Mouse (Mus musculus): ENCODE measurements at regions not wholly inside any gene's neighbourhood (a gene's known extent, or its start where the extent isn't known, plus 50 kb on each side); places are given as distances from the start of the nearest gene placed in this dataset.
A peak's percentile ranks its signal among the peaks of the same experiment; 100 is the strongest.

DNA sequence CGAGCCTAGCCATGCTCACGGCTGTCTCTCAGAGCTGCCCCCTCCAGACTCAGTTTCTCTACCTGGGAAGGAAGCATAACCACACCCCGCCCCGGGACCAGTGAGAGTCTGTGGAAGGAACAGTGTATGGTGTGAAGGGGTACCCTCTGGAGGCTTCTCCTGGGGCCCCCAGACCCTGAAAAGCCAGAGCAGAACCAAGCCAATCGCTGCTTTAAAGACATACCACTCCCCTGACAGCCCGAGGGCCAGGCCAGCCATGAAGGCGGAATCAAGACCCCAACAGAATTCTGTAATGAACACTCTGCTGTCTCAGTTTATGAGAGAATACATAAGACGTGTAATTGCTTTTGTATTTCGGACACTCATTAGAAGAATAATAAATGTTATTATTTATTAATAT is 73.9 kb upstream of the Ppp2r5c start:
- Histone ChIP-seq H3K27ac (ENCODE audit: low read depth, low read length) (no peak overlapping the region), H3K27me3 (ENCODE audit: control insufficient read depth, insufficient read depth, low read length) (peaks cover 42% of the 10 kb centered on the region), H3K4me2 (no peak overlapping the region), H3K4me1 (ENCODE audit: control insufficient read depth, insufficient read depth, low read length) (no peaks in the 10 kb centered on the region; the same call in 1 of the 2 replicates), H3K36me3 (ENCODE audit: control insufficient read depth, insufficient read depth, low read length) (no peaks in the 10 kb centered on the region), H3K4me3 (ENCODE audit: low read depth, low read length) (no peak overlapping the region), H3K9ac (ENCODE audit: low read depth, low read length) (no peak overlapping the region), H3K9me3 (replicated peaks; ENCODE audit: control insufficient read depth, low read length) (no peaks in the 10 kb centered on the region)
- WGBS (ENCODE audit: insufficient replicate concordance), result 59% methylated on average over 9 of the region's 9 CpGs
- ATAC-seq (replicated peaks; ENCODE audit: insufficient number of reproducible peaks, low FRiP score, low TSS enrichment), result no peak

DNA sequence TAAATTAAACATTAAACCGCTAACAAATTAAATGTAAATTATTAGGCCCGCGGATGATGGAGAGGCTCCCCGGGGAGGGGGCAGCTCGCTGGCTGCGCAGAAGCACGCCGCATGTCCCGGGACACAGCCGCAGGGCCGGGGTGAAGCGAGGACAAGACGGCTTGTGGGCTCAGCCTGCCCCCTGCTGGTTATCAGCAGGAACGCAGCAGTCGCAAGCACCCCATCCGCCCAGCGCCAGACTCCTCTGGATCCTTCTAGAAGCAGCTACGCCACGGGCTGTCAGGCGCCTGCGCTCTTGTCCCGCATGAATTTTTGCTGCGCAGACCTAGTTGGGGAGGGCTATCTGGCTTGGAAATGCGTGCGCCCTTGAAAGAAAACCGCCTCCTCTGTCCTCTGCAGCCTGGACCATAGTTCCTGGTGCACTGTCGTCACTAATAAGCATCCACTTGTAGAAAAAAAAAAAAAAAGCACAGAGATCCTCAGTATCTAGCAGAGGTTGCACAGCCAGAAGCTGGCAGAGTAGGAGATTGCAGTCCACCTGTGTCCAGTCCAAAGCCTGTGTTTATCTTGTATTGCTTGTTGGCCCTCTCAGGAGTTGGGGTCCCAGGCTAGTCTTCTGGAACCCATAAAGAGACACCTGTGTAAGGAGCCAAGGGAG is 73.4 kb upstream of the Ppp2r5c start:
- Histone ChIP-seq H3K4me1 (ENCODE audit: control insufficient read depth, insufficient read depth, low read length) (no peaks in the 10 kb centered on the region; the same call in 1 of the 2 replicates), H3K36me3 (ENCODE audit: control insufficient read depth, insufficient read depth, low read length) (no peaks in the 10 kb centered on the region), H3K27me3 (ENCODE audit: control insufficient read depth, insufficient read depth, low read length) (peaks cover 42% of the 10 kb centered on the region), H3K9ac (ENCODE audit: low read depth, low read length) (no peak overlapping the region), H3K4me3 (ENCODE audit: low read depth, low read length) (no peak overlapping the region), H3K9me3 (replicated peaks; ENCODE audit: control insufficient read depth, low read length) (no peaks in the 10 kb centered on the region), H3K4me2 (peak overlapping the region; percentile 42), H3K27ac (ENCODE audit: low read depth, low read length) (no peak overlapping the region)
- ATAC-seq (replicated peaks; ENCODE audit: insufficient number of reproducible peaks, low FRiP score, low TSS enrichment), result peak; percentile 75
- WGBS (ENCODE audit: insufficient replicate concordance), result 3% methylated on average over 27 of the region's 27 CpGs

DNA sequence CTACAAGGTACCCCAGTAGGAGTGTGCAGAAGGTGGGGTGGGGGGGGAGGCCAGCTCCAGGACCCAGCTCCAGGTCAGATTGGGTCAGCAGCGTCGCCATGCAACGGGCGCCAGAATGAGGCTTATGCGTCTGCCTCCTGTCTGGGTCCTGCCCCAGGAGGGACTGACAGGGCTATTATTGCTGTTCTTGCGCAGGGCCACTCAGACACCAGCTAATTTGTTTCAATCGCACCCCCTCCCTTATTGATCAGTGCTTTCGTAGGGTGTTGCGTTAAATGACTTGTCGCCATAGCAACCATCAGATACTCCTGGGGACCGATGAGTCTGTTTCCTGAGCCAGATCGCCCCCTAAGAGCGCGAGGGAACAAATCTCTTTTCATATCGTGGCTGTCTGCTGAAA is 71.8 kb upstream of the Ppp2r5c start:
- 5% methylated on average over 15 of the region's 15 CpGs for WGBS (ENCODE audit: insufficient replicate concordance)
- no peaks in the 10 kb centered on the region; the same call in 1 of the 2 replicates for H3K4me1 ChIP-seq (ENCODE audit: control insufficient read depth, insufficient read depth, low read length)
- 0 out of 2 replicates have a peak overlapping the region, but pooled peaks have one; percentile 6 for H3K4me2 ChIP-seq
- peaks cover 42% of the 10 kb centered on the region for H3K27me3 ChIP-seq (ENCODE audit: control insufficient read depth, insufficient read depth, low read length)
- H3K27ac ChIP-seq (ENCODE audit: low read depth, low read length), result no peak overlapping the region
- no peak for ATAC-seq (replicated peaks; ENCODE audit: insufficient number of reproducible peaks, low FRiP score, low TSS enrichment)
- H3K9ac ChIP-seq (ENCODE audit: low read depth, low read length), result no peak overlapping the region
- H3K4me3 ChIP-seq (ENCODE audit: low read depth, low read length), result no peak overlapping the region
- H3K36me3 ChIP-seq (ENCODE audit: control insufficient read depth, insufficient read depth, low read length), result no peaks in the 10 kb centered on the region
- no peaks in the 10 kb centered on the region for H3K9me3 ChIP-seq (replicated peaks; ENCODE audit: control insufficient read depth, low read length)

DNA sequence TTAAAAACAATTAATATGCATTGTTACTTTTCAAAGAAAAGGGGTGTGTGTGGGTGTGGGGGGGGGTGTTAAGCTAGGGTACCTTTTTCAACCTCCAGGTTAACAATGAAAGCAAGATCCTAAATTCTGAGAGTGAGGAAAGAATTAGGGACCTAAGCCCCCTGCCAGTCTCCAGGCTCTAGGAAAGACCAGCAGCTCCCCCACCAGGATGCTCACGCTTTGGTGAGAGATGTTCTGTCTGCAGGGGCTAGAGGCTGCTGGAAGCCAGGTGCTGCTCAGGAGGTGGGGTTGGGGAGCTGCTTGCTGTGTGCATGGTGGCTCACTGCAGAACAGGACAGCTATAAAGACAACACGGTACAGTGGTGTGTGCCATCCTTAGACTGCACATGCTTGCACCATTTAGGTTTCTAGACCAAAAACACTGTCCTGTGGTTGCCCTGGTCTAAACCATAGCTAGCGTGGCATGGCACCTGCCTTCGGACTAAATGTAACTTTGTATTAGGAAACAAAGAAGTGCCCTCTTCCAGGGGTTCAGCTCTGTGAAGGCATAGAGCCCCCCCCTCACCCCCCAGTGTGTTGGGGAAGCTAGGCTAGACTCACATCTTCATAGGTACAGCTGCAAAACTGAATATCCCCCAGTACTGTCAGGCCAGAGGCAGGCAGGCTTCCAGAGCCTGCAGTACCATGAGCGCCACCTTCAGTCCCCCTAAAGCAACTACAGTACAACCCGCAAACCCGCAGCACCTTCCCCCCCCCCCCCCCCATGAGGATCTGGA is 70.7 kb upstream of the Ppp2r5c start:
- Histone ChIP-seq H3K4me1 (ENCODE audit: control insufficient read depth, insufficient read depth, low read length) (peaks cover 4% of the 10 kb centered on the region; the same call in 1 of the 2 replicates), H3K4me3 (ENCODE audit: low read depth, low read length) (no peak overlapping the region), H3K9ac (ENCODE audit: low read depth, low read length) (no peak overlapping the region), H3K27me3 (ENCODE audit: control insufficient read depth, insufficient read depth, low read length) (peaks cover 42% of the 10 kb centered on the region), H3K27ac (ENCODE audit: low read depth, low read length) (no peak overlapping the region), H3K4me2 (no peak overlapping the region), H3K9me3 (replicated peaks; ENCODE audit: control insufficient read depth, low read length) (no peaks in the 10 kb centered on the region), H3K36me3 (ENCODE audit: control insufficient read depth, insufficient read depth, low read length) (no peaks in the 10 kb centered on the region)
- 24% methylated on average over 7 of the region's 7 CpGs for WGBS (ENCODE audit: insufficient replicate concordance)
- no peak for ATAC-seq (replicated peaks; ENCODE audit: insufficient number of reproducible peaks, low FRiP score, low TSS enrichment)

DNA sequence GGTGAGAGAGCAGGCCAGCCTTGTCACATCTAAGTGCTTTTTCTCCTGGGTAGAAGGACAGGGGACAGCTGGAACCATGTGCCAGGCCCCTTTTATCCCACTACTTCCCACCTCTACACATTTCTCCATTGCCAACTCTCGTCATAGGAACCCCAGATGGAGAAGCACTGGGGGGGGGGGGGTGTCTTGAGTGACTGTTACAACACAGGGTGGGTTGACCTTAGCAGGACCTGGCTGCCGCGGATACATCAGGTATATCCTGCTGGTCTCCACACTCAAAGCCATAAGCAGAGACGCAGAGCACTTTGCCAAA is 70.1 kb upstream of the Ppp2r5c start:
- H3K27ac ChIP-seq (ENCODE audit: low read depth, low read length), result no peak overlapping the region
- no peaks in the 10 kb centered on the region for H3K9me3 ChIP-seq (replicated peaks; ENCODE audit: control insufficient read depth, low read length)
- H3K4me1 ChIP-seq (ENCODE audit: control insufficient read depth, insufficient read depth, low read length), result peaks cover 7% of the 10 kb centered on the region; the same call in 1 of the 2 replicates
- H3K27me3 ChIP-seq (ENCODE audit: control insufficient read depth, insufficient read depth, low read length), result peaks cover 42% of the 10 kb centered on the region
- H3K9ac ChIP-seq (ENCODE audit: low read depth, low read length), result no peak overlapping the region
- H3K36me3 ChIP-seq (ENCODE audit: control insufficient read depth, insufficient read depth, low read length), result no peaks in the 10 kb centered on the region
- H3K4me2 ChIP-seq, result no peak overlapping the region
- H3K4me3 ChIP-seq (ENCODE audit: low read depth, low read length), result no peak overlapping the region
- ATAC-seq (replicated peaks; ENCODE audit: insufficient number of reproducible peaks, low FRiP score, low TSS enrichment), result no peak
- 63% methylated on average over 4 of the region's 4 CpGs for WGBS (ENCODE audit: insufficient replicate concordance)

DNA sequence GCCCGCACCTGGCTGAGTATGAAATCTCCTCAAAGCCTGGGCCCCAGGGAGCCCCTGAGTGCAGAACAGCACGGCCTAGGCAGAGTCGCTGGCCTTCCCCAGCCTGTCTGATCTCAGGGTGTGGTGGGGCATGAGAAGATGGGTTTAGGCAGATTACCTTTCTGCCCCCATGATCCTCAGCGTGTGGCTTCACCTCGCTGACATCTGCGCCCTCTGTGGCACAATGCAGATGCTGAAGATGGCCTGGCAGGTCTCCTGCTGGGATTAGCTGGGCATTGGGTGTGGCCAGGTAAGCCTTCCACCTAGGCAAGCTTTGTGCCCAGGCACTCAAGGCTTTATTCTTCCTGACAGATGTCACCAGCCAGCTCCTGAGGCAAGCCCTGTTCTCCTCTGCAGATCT is 69.6 kb upstream of the Ppp2r5c start:
- no peak overlapping the region for H3K9ac ChIP-seq (ENCODE audit: low read depth, low read length)
- no peaks in the 10 kb centered on the region for H3K36me3 ChIP-seq (ENCODE audit: control insufficient read depth, insufficient read depth, low read length)
- H3K27me3 ChIP-seq (ENCODE audit: control insufficient read depth, insufficient read depth, low read length), result peaks cover 42% of the 10 kb centered on the region
- ATAC-seq (replicated peaks; ENCODE audit: insufficient number of reproducible peaks, low FRiP score, low TSS enrichment), result no peak
- H3K9me3 ChIP-seq (replicated peaks; ENCODE audit: control insufficient read depth, low read length), result no peaks in the 10 kb centered on the region
- 50% methylated on average over 6 of the region's 6 CpGs for WGBS (ENCODE audit: insufficient replicate concordance)
- H3K4me3 ChIP-seq (ENCODE audit: low read depth, low read length), result no peak overlapping the region
- no peak overlapping the region for H3K27ac ChIP-seq (ENCODE audit: low read depth, low read length)
- H3K4me2 ChIP-seq, result no peak overlapping the region
- peaks cover 7% of the 10 kb centered on the region; the same call in 1 of the 2 replicates for H3K4me1 ChIP-seq (ENCODE audit: control insufficient read depth, insufficient read depth, low read length)

DNA sequence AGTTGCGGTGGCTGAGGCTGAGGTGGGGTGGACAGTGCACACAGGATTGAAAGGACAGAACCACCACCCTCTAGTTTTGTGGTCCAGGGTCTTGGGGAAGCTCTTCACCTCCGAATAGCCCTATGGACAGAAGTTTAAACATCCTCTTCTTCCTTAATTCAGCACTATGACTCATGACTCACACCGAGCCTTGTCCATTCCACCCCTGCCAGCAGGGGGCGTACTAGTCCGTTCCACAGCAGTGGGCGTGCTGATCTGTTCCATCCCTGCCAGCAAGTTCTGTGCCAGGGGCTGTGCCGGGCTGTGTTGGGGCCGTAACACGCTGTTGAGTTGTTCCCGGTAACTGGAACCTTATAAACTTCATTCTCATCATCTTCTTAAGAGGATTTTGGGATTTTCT is 69.2 kb upstream of the Ppp2r5c start:
- Histone ChIP-seq H3K4me1 (ENCODE audit: control insufficient read depth, insufficient read depth, low read length) (peaks cover 7% of the 10 kb centered on the region; the same call in 1 of the 2 replicates), H3K36me3 (ENCODE audit: control insufficient read depth, insufficient read depth, low read length) (no peaks in the 10 kb centered on the region), H3K27me3 (ENCODE audit: control insufficient read depth, insufficient read depth, low read length) (peaks cover 38% of the 10 kb centered on the region), H3K27ac (ENCODE audit: low read depth, low read length) (no peak overlapping the region), H3K9me3 (replicated peaks; ENCODE audit: control insufficient read depth, low read length) (no peaks in the 10 kb centered on the region), H3K9ac (ENCODE audit: low read depth, low read length) (no peak overlapping the region), H3K4me3 (ENCODE audit: low read depth, low read length) (no peak overlapping the region), H3K4me2 (no peak overlapping the region)
- WGBS (ENCODE audit: insufficient replicate concordance), result 71% methylated on average over 10 of the region's 10 CpGs
- ATAC-seq (replicated peaks; ENCODE audit: insufficient number of reproducible peaks, low FRiP score, low TSS enrichment), result no peak

DNA sequence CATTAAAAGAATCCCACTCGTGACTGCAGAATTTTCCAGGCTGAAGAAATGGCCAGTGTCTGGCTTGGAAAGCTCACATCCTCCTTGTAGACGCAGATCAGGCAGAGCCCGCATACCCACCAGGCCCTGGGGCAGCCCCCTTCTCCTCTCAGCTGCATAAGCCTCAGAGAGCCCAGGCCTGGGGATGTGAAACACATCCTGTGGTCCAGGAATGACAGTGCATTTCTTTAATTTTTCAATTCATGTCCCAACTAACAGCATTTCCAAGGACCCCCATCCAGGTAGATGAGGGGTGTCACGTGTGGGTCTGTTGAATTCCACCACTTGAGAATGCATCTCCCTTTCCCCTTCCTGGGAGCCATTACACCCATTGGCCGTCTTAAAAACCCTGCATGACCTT is 68.6 kb upstream of the Ppp2r5c start:
- 85% methylated on average over 5 of the region's 5 CpGs for WGBS (ENCODE audit: insufficient replicate concordance)
- Histone ChIP-seq H3K4me3 (ENCODE audit: low read depth, low read length) (no peak overlapping the region), H3K36me3 (ENCODE audit: control insufficient read depth, insufficient read depth, low read length) (no peaks in the 10 kb centered on the region), H3K4me1 (ENCODE audit: control insufficient read depth, insufficient read depth, low read length) (peaks cover 7% of the 10 kb centered on the region; the same call in 1 of the 2 replicates), H3K27me3 (ENCODE audit: control insufficient read depth, insufficient read depth, low read length) (peaks cover 34% of the 10 kb centered on the region), H3K4me2 (no peak overlapping the region), H3K9me3 (replicated peaks; ENCODE audit: control insufficient read depth, low read length) (no peaks in the 10 kb centered on the region), H3K9ac (ENCODE audit: low read depth, low read length) (no peak overlapping the region), H3K27ac (ENCODE audit: low read depth, low read length) (no peak overlapping the region)
- ATAC-seq (replicated peaks; ENCODE audit: insufficient number of reproducible peaks, low FRiP score, low TSS enrichment), result no peak
